Mouse (Mus musculus) lung, adult 2 months (tissue): ENCODE measurements at regions not wholly inside any gene's neighbourhood (a gene's known extent, or its start where the extent isn't known, plus 50 kb on each side); places are given as distances from the start of the nearest gene placed in this dataset.

Source experiments
- CTCF ChIP-seq: fragments of 200-500 bp; IDR thresholded peaks from 2 replicates; pipeline ENCODE4 v1.5.1; 2011; ENCODE audit warnings: mild to moderate bottlenecking, low read length, control low read depth; ENCODE audit not compliant: insufficient read depth
- POLR2A ChIP-seq: fragments of 200-500 bp; IDR thresholded peaks from 2 replicates; pipeline ENCODE4 v1.6.1; 2011; ENCODE audit warnings: low read depth, mild to moderate bottlenecking, control low read depth, low read length, borderline replicate concordance; ENCODE audit errors: extremely low read depth

DNA sequence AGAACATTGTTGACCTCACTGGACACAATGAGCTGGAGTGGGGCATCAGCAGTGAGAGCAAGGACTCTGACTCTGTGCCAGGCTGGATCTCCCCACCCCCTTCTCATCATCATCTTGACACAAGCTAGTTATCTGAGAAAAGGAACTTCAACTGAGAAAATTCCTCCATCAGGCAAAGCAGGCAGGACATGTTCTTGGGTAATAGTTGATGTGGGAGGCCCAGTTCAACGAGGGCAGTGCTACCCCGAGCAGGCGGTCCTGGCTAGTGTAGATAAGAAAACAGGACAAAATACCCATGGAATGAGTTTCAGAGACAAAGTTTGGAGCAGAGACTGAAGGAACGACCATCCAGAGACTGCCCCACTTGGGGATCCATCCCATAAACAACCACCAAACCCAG, 862.7 kb downstream of the Zfp704 start:
- TF ChIP-seq CTCF (no peak), POLR2A (no peak)
